Comparison of ENCODE assay signal across 8 mouse cellular contexts in the genomic region with DNA sequence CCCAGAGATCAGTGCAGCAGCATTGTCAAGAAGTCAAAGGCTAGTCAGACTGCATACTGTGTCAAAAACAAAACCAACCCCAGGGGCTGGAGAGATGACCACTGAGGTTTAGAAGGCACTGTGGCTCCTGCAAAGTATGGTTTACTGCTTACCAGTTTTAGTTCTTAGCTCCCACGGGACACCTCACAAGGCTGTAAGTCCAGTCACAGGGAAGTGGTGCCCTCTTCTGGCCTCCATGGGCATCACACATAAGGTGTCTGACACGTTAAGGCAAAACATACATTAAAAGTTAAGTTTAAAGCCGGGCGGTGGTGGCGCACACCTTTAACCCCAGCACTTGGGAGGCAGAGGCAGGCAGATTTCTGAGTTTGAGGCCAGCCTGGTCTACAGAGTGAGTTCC. TPM values are rescaled to one million over a fixed set of nuclear protein-coding genes. Genes with fewer than 3 reads are reported as not detected.
A peak's percentile ranks its signal among the peaks of the same experiment; 100 is the strongest.
DNase-seq lines count a peak whose midpoint lies in the region; ATAC-seq and TF ChIP-seq lines count a peak whose summit lies in the region.
"Had no signal": no experiment of that assay in that cellular context is flagged by ENCODE, and none has a peak within 500 bp of the region (broad histone marks: within the 10 kb centered on the region; RNA-seq: fewer than 3 reads in every experiment).

No protein-coding gene starts in this region.

- TF ChIP-seq EP300 in heart, postnatal 0 days (IDR thresholded peaks at IDR 0.05; ENCODE audit: low read depth), result no peak
- no peak for TF ChIP-seq EP300 in liver, postnatal 0 days (IDR thresholded peaks at IDR 0.05; ENCODE audit: low read depth)

- peak overlapping the region; percentile 81 for H3K4me2 ChIP-seq in lung, embryonic 16.5 days (ENCODE audit: low read depth, low read length)
- peak overlapping the region; percentile 21; the same call in 1 of the 2 replicates for H3K4me2 ChIP-seq in heart, postnatal 0 days (ENCODE audit: low read depth, low read length)
- H3K4me2 ChIP-seq in liver, postnatal 0 days (ENCODE audit: low read depth, low read length), result peak overlapping the region; percentile 94

- DNase-seq in lung, adult 18-20 months, result no peak
- no peak for DNase-seq in heart, postnatal 0 days (ENCODE audit: low spot score)
- DNase-seq in liver, postnatal 0 days, result peak; percentile 74
- peak; percentile 58 for DNase-seq in thymus, postnatal 4 days
- DNase-seq in layer of hippocampus, adult 9-11 months, result no peak

- H3K4me3 ChIP-seq in lung, embryonic 16.5 days (ENCODE audit: low read length), result 0 out of 2 replicates have a peak overlapping the region, but pooled peaks have one; percentile 5
- H3K4me3 ChIP-seq in cortical plate, adult 2 months (ENCODE audit: insufficient read depth, low read length), result no peak overlapping the region
- H3K4me3 ChIP-seq in heart, postnatal 0 days (ENCODE audit: low read depth, low read length), result no peak overlapping the region
- peak overlapping the region; percentile 98 for H3K4me3 ChIP-seq in liver, postnatal 0 days (ENCODE audit: low read depth, low read length)

- no peak overlapping the region for H3K27ac ChIP-seq in lung, embryonic 16.5 days (ENCODE audit: low read length)
- H3K27ac ChIP-seq in cortical plate, adult 2 months (ENCODE audit: insufficient read depth, low read length), result no peak overlapping the region
- H3K27ac ChIP-seq in heart, postnatal 0 days (ENCODE audit: low read depth), result peak overlapping the region; percentile 71
- H3K27ac ChIP-seq in liver, postnatal 0 days (ENCODE audit: low read depth), result peak overlapping the region; percentile 19; the same call in 1 of the 2 replicates

- TF ChIP-seq POLR2A in cortical plate, adult 2 months (IDR thresholded peaks at IDR 0.05; ENCODE audit: extremely low read depth, insufficient read depth, low read length), result no peak

- H3K36me3 ChIP-seq in lung, embryonic 16.5 days (ENCODE audit: control insufficient read depth, insufficient read depth, low read length), result peaks cover 10% of the 10 kb centered on the region
- peaks cover 12% of the 10 kb centered on the region for H3K36me3 ChIP-seq in heart, postnatal 0 days (replicated peaks; ENCODE audit: control insufficient read depth, insufficient read depth, low read length)
- peaks cover 45% of the 10 kb centered on the region for H3K36me3 ChIP-seq in liver, postnatal 0 days (replicated peaks; ENCODE audit: insufficient read depth, low read length)

- H3K9ac ChIP-seq in lung, embryonic 16.5 days (ENCODE audit: low read length), result peak overlapping the region; percentile 20; the same call in 1 of the 2 replicates
- no peak overlapping the region for H3K9ac ChIP-seq in heart, postnatal 0 days (replicated peaks; ENCODE audit: low read depth, low read length)
- H3K9ac ChIP-seq in liver, postnatal 0 days (replicated peaks), result peak overlapping the region; percentile 91; the same call in 1 of the 2 replicates

- peak; percentile 50 for TF ChIP-seq CTCF in cortical plate, adult 2 months (IDR thresholded peaks at IDR 0.05; ENCODE audit: extremely low read depth, insufficient read depth, low read length)
- TF ChIP-seq CTCF in heart, postnatal 0 days (IDR thresholded peaks at IDR 0.05; ENCODE audit: low read depth), result peak; percentile 57
- TF ChIP-seq CTCF in liver, postnatal 0 days (IDR thresholded peaks at IDR 0.05; ENCODE audit: low read depth), result peak; percentile 76

- H3K27me3 ChIP-seq in lung, embryonic 16.5 days (ENCODE audit: control insufficient read depth, insufficient read depth, low read depth, low read length), result no peaks in the 10 kb centered on the region
- H3K27me3 ChIP-seq in heart, postnatal 0 days (ENCODE audit: control insufficient read depth, insufficient read depth, low read length), result no peaks in the 10 kb centered on the region
- no peaks in the 10 kb centered on the region for H3K27me3 ChIP-seq in liver, postnatal 0 days (ENCODE audit: insufficient read depth, low read length)

- H3K9me3 ChIP-seq in lung, embryonic 16.5 days (ENCODE audit: control insufficient read depth, low read length), result no peaks in the 10 kb centered on the region
- H3K9me3 ChIP-seq in heart, postnatal 0 days (replicated peaks; ENCODE audit: control insufficient read depth, low read length), result no peaks in the 10 kb centered on the region
- H3K9me3 ChIP-seq in liver, postnatal 0 days (ENCODE audit: low read length), result no peaks in the 10 kb centered on the region

- peaks cover 32% of the 10 kb centered on the region for H3K4me1 ChIP-seq in lung, embryonic 16.5 days (replicated peaks; ENCODE audit: control insufficient read depth, insufficient read depth, low read length)
- H3K4me1 ChIP-seq in cortical plate, adult 2 months (ENCODE audit: control insufficient read depth, insufficient read depth, low read length), result no peaks in the 10 kb centered on the region; the same call in 1 of the 2 replicates
- peaks cover 21% of the 10 kb centered on the region for H3K4me1 ChIP-seq in heart, postnatal 0 days (ENCODE audit: control insufficient read depth, insufficient read depth)
- H3K4me1 ChIP-seq in liver, postnatal 0 days (ENCODE audit: insufficient read depth), result peaks cover 34% of the 10 kb centered on the region

- 56% methylated on average over 5 of the region's 5 CpGs for WGBS in lung, embryonic 16.5 days
- WGBS in heart, postnatal 0 days, result 60% methylated on average over 5 of the region's 5 CpGs
- WGBS in liver, postnatal 0 days (ENCODE audit: insufficient replicate concordance), result 58% methylated on average over 5 of the region's 5 CpGs

- no peak for ATAC-seq in lung, embryonic 16.5 days (ENCODE audit: low read depth)
- ATAC-seq in heart, postnatal 0 days (ENCODE audit: insufficient read depth, low read depth), result no peak
- ATAC-seq in liver, postnatal 0 days, result no peak

RNA-seq across cellular contexts. Expression of a gene that starts 2.6 kb away (rescaled TPM):
- 196 and 207 TPM in 2 replicates for polyA plus RNA-seq in lung, embryonic 16.5 days (2015; fragmentation: Nextera tagmentation; extraction: Ambion mirVana)
- 1.6 and 1.8 TPM in 2 replicates for polyA plus RNA-seq in cortical plate, adult 2 months (2012; rRNA removed)
- 76.8 and 78.0 TPM in 2 replicates for total RNA-seq in heart, postnatal 0 days (2014; rRNA removed; ENCODE audit: low replicate concordance)
- 81.8 and 90.3 TPM in 2 replicates for polyA plus RNA-seq in heart, postnatal 0 days (2015; fragmentation: Nextera tagmentation; extraction: Ambion mirVana)
- 235 and 276 TPM in 2 replicates for polyA plus RNA-seq in liver, postnatal 0 days (2015; fragmentation: Nextera tagmentation; extraction: Ambion mirVana)

RNA-seq across cellular contexts. Expression of a gene that starts 29.1 kb away (rescaled TPM):
- polyA plus RNA-seq in lung, embryonic 16.5 days (2015; fragmentation: Nextera tagmentation; extraction: Ambion mirVana), result 1.6 and 2.4 TPM in 2 replicates
- polyA plus RNA-seq in cortical plate, adult 2 months (2012; rRNA removed), result 13.7 and 14.7 TPM in 2 replicates
- total RNA-seq in heart, postnatal 0 days (2014; rRNA removed; ENCODE audit: low replicate concordance), result 2.5 and 3.8 TPM in 2 replicates
- polyA plus RNA-seq in heart, postnatal 0 days (2015; fragmentation: Nextera tagmentation; extraction: Ambion mirVana), result 0.85 and 0.89 TPM in 2 replicates
- polyA plus RNA-seq in liver, postnatal 0 days (2015; fragmentation: Nextera tagmentation; extraction: Ambion mirVana), result 0.31 and 0.50 TPM in 2 replicates
- total RNA-seq: hematopoietic stem cell, adult 5-6 weeks had no signal

RNA-seq across cellular contexts. Expression of a gene that starts 59.6 kb away (rescaled TPM):
- 15.7 and 15.8 TPM in 2 replicates for polyA plus RNA-seq in lung, embryonic 16.5 days (2015; fragmentation: Nextera tagmentation; extraction: Ambion mirVana)
- 6.7 and 7.2 TPM in 2 replicates for polyA plus RNA-seq in cortical plate, adult 2 months (2012; rRNA removed)
- 37.4 and 45.5 TPM in 2 replicates for total RNA-seq in heart, postnatal 0 days (2014; rRNA removed; ENCODE audit: low replicate concordance)
- polyA plus RNA-seq in heart, postnatal 0 days (2015; fragmentation: Nextera tagmentation; extraction: Ambion mirVana), result 16.5 and 25.4 TPM in 2 replicates
- 4.0 and 5.3 TPM in 2 replicates for polyA plus RNA-seq in liver, postnatal 0 days (2015; fragmentation: Nextera tagmentation; extraction: Ambion mirVana)

Comparison
In these comparisons a context has a peak if more than half of its experiments do, and no peak if none do; other contexts are left out.
1. H3K27ac ChIP-seq: peak in heart, postnatal 0 days (single experiment) and liver, postnatal 0 days (single experiment); none in lung, embryonic 16.5 days (single experiment) and cortical plate, adult 2 months (single experiment).
2. H3K4me2 ChIP-seq: peak in every context shown above with its lines; median percentile 94 in liver, postnatal 0 days; 81 in lung, embryonic 16.5 days; 21 in heart, postnatal 0 days.
3. H3K4me3 ChIP-seq: peak in lung, embryonic 16.5 days (single experiment) and liver, postnatal 0 days (single experiment); none in cortical plate, adult 2 months (single experiment) and heart, postnatal 0 days (single experiment).
4. DNase-seq: peak in liver, postnatal 0 days (single experiment) and thymus, postnatal 4 days (single experiment); none in lung, adult 18-20 months (0 of 2), heart, postnatal 0 days (single experiment) and layer of hippocampus, adult 9-11 months (single experiment).
5. RNA of a gene that starts 2.6 kb away (polyA plus RNA-seq): 235 to 276 TPM in liver, postnatal 0 days, 196 to 207 TPM in lung, embryonic 16.5 days and 81.8 to 90.3 TPM in heart, postnatal 0 days; 1.6 to 1.8 TPM in cortical plate, adult 2 months; every median in the first group is over 10 times any median in the second.
6. Peak in every context shown above with its lines, with median percentiles within 50 percentile points of each other: CTCF ChIP-seq.